Mouse (Mus musculus) MEL (cell line): ENCODE results near the gene Kif5c.

Experiments used
- CHD1 ChIP-seq: IDR thresholded peaks from 2 replicates; pipeline ENCODE4 v1.6.1; 2012; ENCODE audit warnings: low read depth, mild to moderate bottlenecking, inconsistent platforms, low read length, improper control_type of control experiment
- CTCF ChIP-seq, 3 experiments: IDR thresholded peaks in 2 of 3; conservative IDR thresholded peaks in 1 of 3; 2 replicates each; pipeline ENCODE4 v1.5.1; 2011 to 2012; ENCODE audit warnings: low read length in 3 of 3, low read depth in 2 of 3, mild to moderate bottlenecking in 2 of 3, improper control_type of control experiment in 1 of 3, inconsistent platforms in 1 of 3, mixed read lengths in 1 of 3, moderate library complexity in 1 of 3; ENCODE audit not compliant: control insufficient read depth in 1 of 3, insufficient read depth in 1 of 3, poor library complexity in 1 of 3, severe bottlenecking in 1 of 3
- EP300 ChIP-seq, 2 experiments: IDR thresholded peaks; 2 replicates each; pipeline ENCODE4 v1.6.1; 2011; ENCODE audit warnings: improper control_type of control experiment in 2 of 2, low read length in 2 of 2, low read depth in 1 of 2, mild to moderate bottlenecking in 1 of 2
- GABPA ChIP-seq: IDR thresholded peaks from 2 replicates; pipeline ENCODE4 v1.6.1; 2012; ENCODE audit warnings: low read depth, mild to moderate bottlenecking, inconsistent platforms, low read length, improper control_type of control experiment, moderate library complexity
- GATA1 ChIP-seq: IDR thresholded peaks from 2 replicates; pipeline ENCODE4 v1.6.1; 2011; ENCODE audit warnings: low read depth, low read length, improper control_type of control experiment
- MYC ChIP-seq: IDR thresholded peaks from 2 replicates; pipeline ENCODE4 v1.6.1; 2011; ENCODE audit warnings: low read depth, mild to moderate bottlenecking, low read length, improper control_type of control experiment, moderate library complexity
- RAD21 ChIP-seq: IDR thresholded peaks from 2 replicates; pipeline ENCODE4 v1.6.1; 2011; ENCODE audit warnings: mild to moderate bottlenecking, low read depth, low read length, improper control_type of control experiment
- SIN3A ChIP-seq: IDR thresholded peaks from 2 replicates; pipeline ENCODE4 v1.6.1; 2012; ENCODE audit warnings: low read length, improper control_type of control experiment, inconsistent platforms
- USF1 ChIP-seq: IDR thresholded peaks from 2 replicates; pipeline ENCODE4 v1.6.1; 2014; ENCODE audit warnings: low read depth, mild to moderate bottlenecking, inconsistent platforms, low read length, improper control_type of control experiment, moderate library complexity
- ZMIZ1 ChIP-seq: IDR thresholded peaks from 2 replicates; pipeline ENCODE4 v1.6.1; 2012; ENCODE audit warnings: low read depth, mild to moderate bottlenecking, inconsistent platforms, low read length, improper control_type of control experiment, moderate library complexity

GRCm38 (mm10) chr2:49580585-49580984, 38.5 kb upstream of the Kif5c start:
- TF ChIP-seq ZMIZ1, result no peak
- TF ChIP-seq CTCF (IDR thresholded peaks at IDR 0.05 in 2 of 3, conservative IDR thresholded peaks at IDR 0.05 in 1 of 3; ENCODE audit: control insufficient read depth in 1 of 3, insufficient read depth in 1 of 3, low read depth in 2 of 3, low read length in 3 of 3, poor library complexity in 1 of 3, severe bottlenecking in 1 of 3), result no peak
- no peak for TF ChIP-seq RAD21
- TF ChIP-seq USF1, result no peak
- no peak for TF ChIP-seq EP300 (IDR thresholded peaks at IDR 0.05; ENCODE audit: low read depth in 1 of 2, low read length in 2 of 2)
- no peak for TF ChIP-seq GATA1
- no peak for TF ChIP-seq SIN3A
- TF ChIP-seq MYC, result no peak
- no peak for TF ChIP-seq GABPA
- TF ChIP-seq CHD1, result no peak
